Mouse (Mus musculus): Measurements from ENCODE around the gene Ndufa4l2. TPM values are rescaled to one million over a fixed set of nuclear protein-coding genes. Genes with fewer than 3 reads are reported as not detected.
A peak's percentile ranks its signal among the peaks of the same experiment; 100 is the strongest.

Gene Ndufa4l2
- polyA plus RNA-seq, 1 experiment: 3.4 TPM

DNA sequence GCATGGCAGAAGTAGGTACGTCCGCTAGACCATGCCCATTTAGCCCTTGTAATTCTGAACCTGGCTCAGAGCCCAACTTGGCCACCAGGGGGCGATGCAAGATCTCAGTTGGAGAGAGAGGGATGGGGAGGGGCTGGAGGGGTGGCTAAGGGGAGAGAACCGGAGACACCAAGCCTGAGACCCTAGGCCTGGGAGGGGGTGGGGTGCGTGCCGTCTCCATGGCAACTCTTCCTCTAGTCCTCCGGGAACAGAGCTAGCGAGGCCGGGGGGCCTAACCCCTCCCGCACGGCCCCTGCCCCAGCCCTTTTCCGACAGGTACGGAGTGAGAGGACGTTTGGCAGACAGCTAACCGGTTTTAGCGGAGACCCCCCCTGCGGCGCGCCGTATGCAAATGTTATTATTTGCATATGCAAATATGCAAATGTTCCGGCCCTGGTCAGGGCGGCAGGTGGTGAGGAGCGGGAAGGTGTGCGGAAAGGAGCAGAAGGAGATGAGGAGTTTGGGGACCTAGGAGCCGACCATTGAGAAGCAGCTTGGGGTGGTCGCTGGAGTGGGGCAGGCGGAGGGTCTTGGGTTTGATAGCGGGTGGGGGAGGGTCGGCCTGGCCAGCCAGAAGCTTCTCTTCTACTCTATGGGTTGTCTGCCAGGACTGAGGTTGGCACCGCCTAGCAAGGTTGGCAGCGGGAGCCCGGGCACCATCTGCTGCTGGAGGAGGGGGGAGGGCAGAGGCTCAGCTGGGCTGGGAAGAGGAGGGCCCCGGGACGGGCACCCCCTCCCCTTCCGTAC lies 5.5 kb upstream of the Ndufa4l2 start:
- Histone ChIP-seq H3K4me3 (ENCODE audit: insufficient read depth, low read length) (no peak overlapping the region), H3K4me1 (ENCODE audit: control insufficient read depth, insufficient read depth, low read length) (no peaks in the 10 kb centered on the region; the same call in none of the 2 replicates), H3K27ac (ENCODE audit: insufficient read depth, low read length) (no peak overlapping the region)
- TF ChIP-seq CTCF (IDR thresholded peaks at IDR 0.05; ENCODE audit: borderline replicate concordance, insufficient read depth, low read length) (peak; percentile 63), POLR2A (IDR thresholded peaks at IDR 0.05; ENCODE audit: low read depth, low read length) (no peak)

GRCm38 (mm10) chr10:127509837-127510701 lies 4.7 kb upstream of the Ndufa4l2 start:
- Histone ChIP-seq H3K4me1 (ENCODE audit: control insufficient read depth, insufficient read depth, low read length) (no peaks in the 10 kb centered on the region; the same call in none of the 2 replicates), H3K27ac (ENCODE audit: insufficient read depth, low read length) (no peak overlapping the region), H3K4me3 (ENCODE audit: insufficient read depth, low read length) (no peak overlapping the region)
- TF ChIP-seq CTCF (IDR thresholded peaks at IDR 0.05; ENCODE audit: borderline replicate concordance, insufficient read depth, low read length) (no peak), POLR2A (IDR thresholded peaks at IDR 0.05; ENCODE audit: low read depth, low read length) (no peak)

DNA sequence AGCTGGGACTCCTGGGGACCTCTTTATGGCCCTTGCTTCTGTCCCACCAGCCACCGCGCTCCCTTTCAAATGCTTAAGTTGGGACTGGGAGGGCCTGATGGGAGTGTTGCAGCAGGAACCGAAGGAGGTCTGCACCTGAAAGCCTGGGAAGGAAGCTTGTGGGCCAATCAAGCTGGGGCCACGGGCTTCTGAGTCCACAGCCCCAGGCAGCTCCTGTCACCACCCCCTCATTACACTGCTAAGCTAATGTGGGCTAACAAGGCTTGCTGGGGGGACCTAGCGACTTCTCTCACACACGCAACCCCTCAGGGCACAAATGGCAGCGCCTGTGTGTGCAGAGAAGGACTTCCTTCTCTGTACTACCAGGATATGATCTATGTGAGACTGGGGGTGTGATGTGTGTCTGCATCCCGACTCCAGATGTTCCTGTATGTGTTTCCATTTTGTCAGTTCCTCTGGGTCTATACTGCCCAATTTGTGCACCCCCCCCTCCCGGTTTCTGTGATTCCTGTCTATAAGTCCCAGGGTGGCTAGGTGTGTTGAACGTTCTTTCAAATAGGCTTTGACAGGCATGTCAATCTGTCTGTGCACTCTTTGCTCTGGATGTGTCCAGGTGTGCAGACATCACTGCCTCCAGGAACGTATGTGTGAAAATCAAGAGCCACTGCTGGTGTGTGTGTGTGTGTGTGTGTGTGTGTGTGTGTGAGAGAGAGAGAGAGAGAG lies 3.7 kb upstream of the Ndufa4l2 start:
- Histone ChIP-seq H3K27ac (ENCODE audit: insufficient read depth, low read length) (no peak overlapping the region), H3K4me3 (ENCODE audit: insufficient read depth, low read length) (peak overlapping the region; percentile 57), H3K4me1 (ENCODE audit: control insufficient read depth, insufficient read depth, low read length) (no peaks in the 10 kb centered on the region; the same call in none of the 2 replicates)
- TF ChIP-seq CTCF (IDR thresholded peaks at IDR 0.05; ENCODE audit: borderline replicate concordance, insufficient read depth, low read length) (no peak), POLR2A (IDR thresholded peaks at IDR 0.05; ENCODE audit: low read depth, low read length) (no peak)

DNA sequence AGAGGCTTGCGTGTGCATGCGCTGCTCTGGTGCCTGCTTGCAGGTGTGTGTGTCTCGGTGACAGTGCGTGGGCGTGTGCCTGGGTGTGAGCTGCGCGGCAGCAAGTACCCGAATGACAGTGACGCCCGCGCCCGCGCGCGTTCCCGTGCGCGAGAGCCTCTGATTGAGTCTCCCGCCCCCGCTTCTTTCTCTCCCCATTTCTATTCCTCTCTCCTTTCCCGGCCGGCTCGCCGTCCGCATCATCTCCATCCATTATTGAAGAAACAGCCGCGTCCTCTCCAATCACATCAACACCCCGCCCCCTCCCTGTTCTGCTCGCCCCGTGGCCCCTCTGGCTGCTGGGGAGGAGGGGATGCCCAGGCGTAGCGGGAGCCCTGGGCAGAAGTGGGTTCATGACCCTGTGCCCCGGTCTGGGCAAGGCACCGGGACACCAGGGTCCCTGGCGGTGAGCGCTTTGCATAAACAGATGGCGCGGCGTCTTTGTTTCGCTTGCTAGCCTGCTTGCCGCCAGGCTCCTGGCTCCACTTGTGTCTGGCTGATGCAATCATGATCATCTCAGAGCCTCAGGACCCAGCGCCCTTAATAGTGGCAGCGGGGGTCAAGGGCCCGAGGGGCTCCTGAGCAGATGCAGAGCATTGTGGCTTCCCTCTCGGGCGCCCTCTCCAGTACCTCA lies 3.0 kb upstream of the Ndufa4l2 start:
- H3K4me1 ChIP-seq (ENCODE audit: control insufficient read depth, insufficient read depth, low read length): no peaks in the 10 kb centered on the region; the same call in none of the 2 replicates
- peak overlapping the region; percentile 38; the same call in 1 of the 2 replicates for H3K27ac ChIP-seq (ENCODE audit: insufficient read depth, low read length)
- H3K4me3 ChIP-seq (ENCODE audit: insufficient read depth, low read length): peak overlapping the region; percentile 57
- no peak for TF ChIP-seq CTCF (IDR thresholded peaks at IDR 0.05; ENCODE audit: borderline replicate concordance, insufficient read depth, low read length)
- peak; percentile 39 for TF ChIP-seq POLR2A (IDR thresholded peaks at IDR 0.05; ENCODE audit: low read depth, low read length)

- peak overlapping the region; percentile 57 for H3K4me3 ChIP-seq (ENCODE audit: insufficient read depth, low read length)
- TF ChIP-seq POLR2A (IDR thresholded peaks at IDR 0.05; ENCODE audit: low read depth, low read length): no peak
- TF ChIP-seq CTCF (IDR thresholded peaks at IDR 0.05; ENCODE audit: borderline replicate concordance, insufficient read depth, low read length): no peak
- peak overlapping the region; percentile 38; the same call in 1 of the 2 replicates for H3K27ac ChIP-seq (ENCODE audit: insufficient read depth, low read length)
Observed at GRCm38 (mm10) chr10:127512307-127512666, 2.5 kb upstream of the Ndufa4l2 start.

GRCm38 (mm10) chr10:127512813-127513212 lies 2.0 kb upstream of the Ndufa4l2 start:
- Histone ChIP-seq H3K27ac (ENCODE audit: insufficient read depth, low read length) (no peak overlapping the region), H3K4me1 (ENCODE audit: control insufficient read depth, insufficient read depth, low read length) (no peaks in the 10 kb centered on the region; the same call in none of the 2 replicates), H3K4me3 (ENCODE audit: insufficient read depth, low read length) (no peak overlapping the region)
- peak; percentile 97 for TF ChIP-seq CTCF (IDR thresholded peaks at IDR 0.05; ENCODE audit: borderline replicate concordance, insufficient read depth, low read length)
- TF ChIP-seq POLR2A (IDR thresholded peaks at IDR 0.05; ENCODE audit: low read depth, low read length): no peak

More at GRCm38 (mm10) chr10:127512307-127512666, 2.5 kb upstream of the Ndufa4l2 start:
- H3K4me1 ChIP-seq (ENCODE audit: control insufficient read depth, insufficient read depth, low read length): no peaks in the 10 kb centered on the region; the same call in none of the 2 replicates

DNA sequence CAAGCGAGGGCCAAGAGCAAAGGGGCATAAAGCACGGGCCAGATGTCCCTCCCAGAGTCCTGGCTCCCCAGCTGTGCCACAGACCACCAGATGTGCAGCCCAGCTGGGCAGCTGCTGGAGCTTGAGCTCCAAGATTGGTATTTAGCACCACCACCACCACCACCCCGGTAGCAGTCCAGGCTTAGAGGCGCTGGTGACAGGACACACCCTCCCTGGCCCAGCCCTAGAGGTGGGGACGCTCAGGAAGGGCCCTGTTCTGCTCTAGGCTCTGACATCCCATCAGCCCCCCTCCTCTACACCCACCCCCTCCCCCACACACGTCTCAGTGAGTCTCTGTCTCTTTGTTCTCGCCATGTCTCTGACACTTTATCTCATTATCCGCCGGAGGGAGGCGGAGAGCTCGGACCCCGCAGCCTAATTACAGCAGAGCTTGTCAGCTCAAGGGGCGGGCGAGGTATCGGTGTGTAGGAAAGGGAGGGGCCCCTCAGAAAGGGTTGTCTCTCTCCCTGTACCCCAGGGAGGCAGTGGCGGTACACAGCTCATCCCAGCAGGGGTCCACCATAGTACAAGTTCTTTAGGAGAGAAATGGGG lies 1.2 kb upstream of the Ndufa4l2 start:
- Histone ChIP-seq H3K4me1 (ENCODE audit: control insufficient read depth, insufficient read depth, low read length) (no peaks in the 10 kb centered on the region; the same call in none of the 2 replicates), H3K4me3 (ENCODE audit: insufficient read depth, low read length) (no peak overlapping the region), H3K27ac (ENCODE audit: insufficient read depth, low read length) (no peak overlapping the region)
- TF ChIP-seq CTCF (IDR thresholded peaks at IDR 0.05; ENCODE audit: borderline replicate concordance, insufficient read depth, low read length): no peak
- no peak for TF ChIP-seq POLR2A (IDR thresholded peaks at IDR 0.05; ENCODE audit: low read depth, low read length)

- Histone ChIP-seq H3K4me3 (ENCODE audit: insufficient read depth, low read length) (no peak overlapping the region), H3K4me1 (ENCODE audit: control insufficient read depth, insufficient read depth, low read length) (no peaks in the 10 kb centered on the region; the same call in none of the 2 replicates)
Observed at GRCm38 (mm10) chr10:127514111-127514698, 562 bp upstream of the Ndufa4l2 start.

More at GRCm38 (mm10) chr10:127514111-127514698, 562 bp upstream of the Ndufa4l2 start:
- no peak overlapping the region for H3K27ac ChIP-seq (ENCODE audit: insufficient read depth, low read length)
- TF ChIP-seq POLR2A (IDR thresholded peaks at IDR 0.05; ENCODE audit: low read depth, low read length) (no peak), CTCF (IDR thresholded peaks at IDR 0.05; ENCODE audit: borderline replicate concordance, insufficient read depth, low read length) (no peak)
